Mouse (Mus musculus) gonadal fat pad, adult 2 months (tissue): ENCODE measurements around the gene Kri1. TPM values are rescaled to one million over a fixed set of nuclear protein-coding genes. Genes with fewer than 3 reads are reported as not detected.
"Not testable (repeated sequence)": the region's sequence is repeated elsewhere in the genome, so short reads cannot be mapped to it uniquely, and the experiment has no call there.

Experiments
- DNase-seq: peaks from one replicate; pipeline ENCODE4 v3.0.0-alpha.2; 2012; ENCODE audit warnings: low read depth
- polyA plus RNA-seq: library from polyadenylated mRNA; depleted of rRNA; stranded (reverse); fragments of >200 nt; gene quantifications from 2 replicates; pipeline ENCODE4 v1.2.3, GENCODE M21; 2012

Kri1 gene
- polyA plus RNA-seq, 1 experiment = 20.5 TPM

- no peak for DNase-seq
Observed at GRCm38 (mm10) chr9:21243826-21244427, 43.8 kb downstream of the Kri1 start.

GRCm38 (mm10) chr9:21241343-21241742, 46.4 kb downstream of the Kri1 start:
- DNase-seq = no peak

GRCm38 (mm10) chr9:21239465-21239848, 48.3 kb downstream of the Kri1 start:
- DNase-seq = no peak

GRCm38 (mm10) chr9:21238733-21239464, 48.9 kb downstream of the Kri1 start, which contains the start of gene Keap1:
Keap1 (minus strand) TSS chr9:21239361.
- DNase-seq = no peak

GRCm38 (mm10) chr9:21238004-21238732, 49.6 kb downstream of the Kri1 start:
- DNase-seq = no peak

GRCm38 (mm10) chr9:21237368-21238003, 50.3 kb downstream of the Kri1 start:
- DNase-seq = no peak

GRCm38 (mm10) chr9:21236991-21237367, 50.8 kb downstream of the Kri1 start:
- no peak for DNase-seq

GRCm38 (mm10) chr9:21235341-21235740, 52.4 kb downstream of the Kri1 start:
- no peak for DNase-seq

- no peak for DNase-seq
Observed at GRCm38 (mm10) chr9:21233805-21234204, 54.0 kb downstream of the Kri1 start.

- no peak for DNase-seq
Observed at GRCm38 (mm10) chr9:21233366-21233765, 54.4 kb downstream of the Kri1 start.

GRCm38 (mm10) chr9:21232867-21233266, 54.9 kb downstream of the Kri1 start:
- no peak for DNase-seq

GRCm38 (mm10) chr9:21231551-21231950, 56.2 kb downstream of the Kri1 start:
- no peak for DNase-seq

- DNase-seq = no peak
Observed at GRCm38 (mm10) chr9:21227342-21227741, 60.4 kb downstream of the Kri1 start.

- no peak for DNase-seq
Observed at GRCm38 (mm10) chr9:21225415-21225758, 62.4 kb downstream of the Kri1 start.

GRCm38 (mm10) chr9:21224576-21225414, 63.0 kb downstream of the Kri1 start:
- DNase-seq = no peak

GRCm38 (mm10) chr9:21223906-21224305, 63.9 kb downstream of the Kri1 start:
- no peak for DNase-seq

GRCm38 (mm10) chr9:21223490-21223889, 64.3 kb downstream of the Kri1 start:
- DNase-seq = not testable (repeated sequence)
